Mouse (Mus musculus) liver, embryonic 12.5 days (tissue): ENCODE measurements around the gene Derl2. TPM values are rescaled to one million over a fixed set of nuclear protein-coding genes. Genes with fewer than 3 reads are reported as not detected.

Experiments used
- ATAC-seq: fragments of 200-750 bp; cut with Nextera tagmentation; 2 replicates; pipeline ENCODE4 v1.8.0; 2017; ENCODE audit warnings: moderate number of reproducible peaks, mild to moderate bottlenecking, moderate library complexity
- H3K27ac ChIP-seq: fragments of 300-500 bp; sonication (generic); 2 replicates; pipeline ENCODE4 v1.5.1; 2016; ENCODE audit warnings: mild to moderate bottlenecking
- H3K27me3 ChIP-seq: fragments of 300-500 bp; sonication (generic); replicated peaks from 2 replicates; pipeline ENCODE4 v1.6.1; 2016; ENCODE audit warnings: mild to moderate bottlenecking, moderate library complexity
- H3K36me3 ChIP-seq: fragments of 300-500 bp; sonication (generic); 2 replicates; pipeline ENCODE4 v1.6.1; 2016; ENCODE audit warnings: mild to moderate bottlenecking, moderate library complexity
- H3K4me1 ChIP-seq: fragments of 300-500 bp; sonication (generic); 2 replicates; pipeline ENCODE4 v1.6.1; 2016
- H3K4me2 ChIP-seq: fragments of 300-500 bp; sonication (generic); 2 replicates; pipeline ENCODE4 v1.6.1; 2016; ENCODE audit warnings: mild to moderate bottlenecking, moderate library complexity
- H3K4me3 ChIP-seq: fragments of 300-500 bp; sonication (generic); 2 replicates; pipeline ENCODE4 v1.5.1; 2016; ENCODE audit warnings: mild to moderate bottlenecking, moderate library complexity
- H3K9ac ChIP-seq: fragments of 300-500 bp; sonication (generic); 2 replicates; pipeline ENCODE4 v1.6.1; 2016; ENCODE audit warnings: mild to moderate bottlenecking, moderate library complexity
- H3K9me3 ChIP-seq: fragments of 300-500 bp; sonication (generic); replicated peaks from 2 replicates; pipeline ENCODE4 v1.6.1; 2016; ENCODE audit warnings: mild to moderate bottlenecking, moderate library complexity
- WGBS: fragments of 180-500 bp; shearing (Covaris S2); methylation state at CpG from one replicate; pipeline ENCODE4 v1.1.7; 2016; ENCODE audit not compliant: insufficient replicate concordance; 5-methylcytosine and 5-hydroxymethylcytosine counted together
- polyA plus RNA-seq: library from polyadenylated mRNA; unstranded; fragments of >200 nt; fragmentation: Nextera tagmentation; extraction: Ambion mirVana; gene quantifications from 2 replicates; pipeline ENCODE4 v1.2.1, GENCODE M21; 2016

Derl2 gene
- polyA plus RNA-seq, result 34.8 and 41.4 TPM in 2 replicates

GRCm38 (mm10) chr11:71019201-71020068, at the start of gene Derl2, which contains the start of gene Mis12:
TSS of gene Derl2 (minus strand) at chr11:71019841.
TSS of gene Mis12 (plus strand) at chr11:71019611.
- H3K36me3 ChIP-seq, result peaks cover 42% of the 10 kb centered on the region
- peaks cover 54% of the 10 kb centered on the region for H3K4me1 ChIP-seq
- under 1% methylated on average over 71 of the region's 71 CpGs for WGBS
- H3K4me3 ChIP-seq, result peak within 1 kb of the TSS; percentile 83
- ATAC-seq, result peak; percentile 98
- no peaks in the 10 kb centered on the region for H3K9me3 ChIP-seq
- peak within 1 kb of the TSS; percentile 92 for H3K4me2 ChIP-seq
- peak within 1 kb of the TSS; percentile 93 for H3K27ac ChIP-seq
- H3K9ac ChIP-seq, result peak within 1 kb of the TSS; percentile 84
- H3K27me3 ChIP-seq, result no peaks in the 10 kb centered on the region

- ATAC-seq, result no peak
- H3K36me3 ChIP-seq, result no peaks in the 10 kb centered on the region
- no peak overlapping the region for H3K4me3 ChIP-seq
- H3K9ac ChIP-seq, result no peak overlapping the region
- no peaks in the 10 kb centered on the region for H3K4me1 ChIP-seq
- no peaks in the 10 kb centered on the region for H3K27me3 ChIP-seq
- WGBS, result 3% methylated on average over 1 of the region's 1 CpGs
- no peak overlapping the region for H3K4me2 ChIP-seq
- no peaks in the 10 kb centered on the region for H3K9me3 ChIP-seq
- no peak overlapping the region for H3K27ac ChIP-seq
Observed at GRCm38 (mm10) chr11:71052554-71052953, 32.9 kb upstream of the Derl2 start.

DNA sequence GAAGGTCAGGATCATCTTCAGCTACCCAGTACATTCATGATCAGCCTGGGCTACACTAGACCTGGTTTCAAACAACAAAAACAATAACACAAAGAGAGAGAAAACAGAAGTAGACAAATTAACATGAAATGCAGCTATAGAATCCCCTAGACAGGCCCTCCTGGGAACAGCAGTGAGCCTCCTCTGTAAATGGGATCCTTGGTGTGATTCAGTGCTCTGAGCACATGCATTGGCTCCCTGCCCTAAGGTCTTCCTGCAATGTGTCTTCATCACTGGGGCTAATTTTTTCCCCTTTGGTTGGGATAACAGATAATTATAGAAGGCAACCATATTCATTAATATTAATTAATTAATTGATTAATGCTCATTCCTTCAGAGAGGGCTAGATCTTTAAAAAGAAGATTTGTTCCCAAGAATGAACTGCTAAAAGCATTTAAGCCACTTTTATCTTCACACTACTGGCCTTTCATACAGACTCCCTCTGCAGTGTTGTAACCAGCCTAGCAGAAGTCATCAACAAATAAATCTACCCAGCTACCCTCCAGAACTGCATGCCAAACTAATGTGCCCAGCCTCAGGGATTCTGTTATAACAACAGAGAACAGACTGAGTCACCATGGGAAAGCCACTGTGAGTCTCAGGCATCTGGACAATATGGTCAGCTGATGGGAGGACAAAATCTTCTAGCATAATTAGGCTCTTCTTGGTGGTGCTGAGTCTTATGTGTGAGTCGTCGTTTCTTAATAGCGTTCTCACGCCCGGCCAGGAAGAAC, 20.1 kb upstream of the Derl2 start:
- no peak for ATAC-seq
- Histone ChIP-seq H3K4me1 (no peaks in the 10 kb centered on the region), H3K4me2 (no peak overlapping the region), H3K4me3 (no peak overlapping the region), H3K36me3 (no peaks in the 10 kb centered on the region), H3K9ac (no peak overlapping the region), H3K27me3 (no peaks in the 10 kb centered on the region; the same call in 1 of the 2 replicates), H3K9me3 (no peaks in the 10 kb centered on the region), H3K27ac (no peak overlapping the region)
- 98% methylated on average over 5 of the region's 5 CpGs for WGBS

GRCm38 (mm10) chr11:71033163-71033761, 13.6 kb upstream of the Derl2 start, which contains the start of gene 6330403K07Rik:
TSS of gene 6330403K07Rik (minus strand) at chr11:71033513.
- peak within 1 kb of the TSS; percentile 31; the same call in 1 of the 2 replicates for H3K9ac ChIP-seq
- peaks cover 16% of the 10 kb centered on the region for H3K4me1 ChIP-seq
- 2% methylated on average over 30 of the region's 31 CpGs for WGBS
- H3K4me3 ChIP-seq, result peak within 1 kb of the TSS; percentile 45
- peak; percentile 76 for ATAC-seq
- peak within 1 kb of the TSS; percentile 62 for H3K4me2 ChIP-seq
- H3K27ac ChIP-seq, result no peak within 1 kb of the TSS
- peaks cover 27% of the 10 kb centered on the region for H3K27me3 ChIP-seq
- H3K9me3 ChIP-seq, result no peaks in the 10 kb centered on the region
- peaks cover 5% of the 10 kb centered on the region for H3K36me3 ChIP-seq

DNA sequence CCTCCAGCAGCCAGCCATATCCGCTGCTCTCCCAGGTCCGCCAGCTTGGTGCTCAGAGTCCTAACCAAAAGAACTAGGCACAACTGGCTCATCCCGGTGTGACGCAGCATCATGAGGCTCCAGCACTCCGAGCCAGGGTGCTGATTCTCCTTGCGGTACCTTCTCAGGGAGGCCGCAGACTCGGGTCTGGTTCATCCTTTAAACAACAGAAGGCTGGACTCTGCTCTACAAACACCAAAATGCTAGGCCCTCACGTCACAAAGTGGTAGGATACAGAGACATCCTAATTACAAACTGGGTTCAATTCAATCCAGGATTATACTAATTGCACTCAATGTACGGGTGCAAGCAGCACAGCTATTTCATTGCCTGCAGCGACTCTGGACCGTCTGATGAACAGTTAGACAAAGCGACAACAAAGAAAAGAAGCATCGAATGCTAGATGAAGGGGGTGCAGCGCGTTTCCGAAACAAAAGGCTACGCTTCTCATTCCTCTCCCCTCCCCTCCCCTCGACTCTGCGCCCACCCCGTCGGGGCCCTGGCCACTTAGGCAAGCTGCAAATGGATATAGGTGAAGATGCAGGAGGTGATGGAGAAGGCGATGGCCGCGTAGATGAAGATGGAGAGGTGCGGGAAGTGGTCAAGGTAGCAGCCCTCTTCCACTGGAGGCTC, 13.0 kb upstream of the Derl2 start:
- peaks cover 11% of the 10 kb centered on the region for H3K36me3 ChIP-seq
- H3K9me3 ChIP-seq, result no peaks in the 10 kb centered on the region
- 18% methylated on average over 26 of the region's 26 CpGs for WGBS
- ATAC-seq, result no peak
- peak overlapping the region; percentile 62 for H3K4me2 ChIP-seq
- peaks cover 27% of the 10 kb centered on the region for H3K27me3 ChIP-seq
- H3K9ac ChIP-seq, result peak overlapping the region; percentile 31; the same call in 1 of the 2 replicates
- H3K27ac ChIP-seq, result no peak overlapping the region
- H3K4me3 ChIP-seq, result peak overlapping the region; percentile 45
- peaks cover 16% of the 10 kb centered on the region for H3K4me1 ChIP-seq

- H3K27me3 ChIP-seq, result peaks cover 27% of the 10 kb centered on the region
- H3K4me1 ChIP-seq, result peaks cover 16% of the 10 kb centered on the region
- peaks cover 16% of the 10 kb centered on the region for H3K36me3 ChIP-seq
- no peak overlapping the region for H3K27ac ChIP-seq
- ATAC-seq, result no peak
- H3K9ac ChIP-seq, result no peak overlapping the region
- 56% methylated on average over 7 of the region's 7 CpGs for WGBS
- H3K4me2 ChIP-seq, result peak overlapping the region; percentile 62; the same call in 1 of the 2 replicates
- peak overlapping the region; percentile 45 for H3K4me3 ChIP-seq
- no peaks in the 10 kb centered on the region for H3K9me3 ChIP-seq
Observed at GRCm38 (mm10) chr11:71032070-71032469, 12.4 kb upstream of the Derl2 start.

- Histone ChIP-seq H3K36me3 (peaks cover 42% of the 10 kb centered on the region), H3K4me2 (no peak overlapping the region), H3K4me3 (no peak overlapping the region), H3K9me3 (no peaks in the 10 kb centered on the region), H3K27me3 (peaks cover 27% of the 10 kb centered on the region), H3K9ac (no peak overlapping the region), H3K27ac (no peak overlapping the region), H3K4me1 (peaks cover 16% of the 10 kb centered on the region)
- WGBS, result 66% methylated on average over 3 of the region's 3 CpGs
- no peak for ATAC-seq
Observed at GRCm38 (mm10) chr11:71029403-71030118, 9.9 kb upstream of the Derl2 start.

- 76% methylated on average over 3 of the region's 3 CpGs for WGBS
- peaks cover 21% of the 10 kb centered on the region for H3K27me3 ChIP-seq
- H3K4me2 ChIP-seq, result no peak overlapping the region
- H3K36me3 ChIP-seq, result peaks cover 53% of the 10 kb centered on the region
- H3K27ac ChIP-seq, result no peak overlapping the region
- H3K9ac ChIP-seq, result no peak overlapping the region
- no peak overlapping the region for H3K4me3 ChIP-seq
- H3K9me3 ChIP-seq, result no peaks in the 10 kb centered on the region
- ATAC-seq, result no peak
- H3K4me1 ChIP-seq, result peaks cover 15% of the 10 kb centered on the region
Observed at GRCm38 (mm10) chr11:71028280-71028679, 8.6 kb upstream of the Derl2 start.

GRCm38 (mm10) chr11:71018416-71019200, 1.0 kb downstream of the Derl2 start:
- 5% methylated on average over 28 of the region's 28 CpGs for WGBS
- Histone ChIP-seq H3K27me3 (no peaks in the 10 kb centered on the region), H3K36me3 (peaks cover 42% of the 10 kb centered on the region), H3K4me3 (peak overlapping the region; percentile 83), H3K4me2 (peak overlapping the region; percentile 70), H3K9me3 (no peaks in the 10 kb centered on the region), H3K4me1 (peaks cover 54% of the 10 kb centered on the region), H3K27ac (peak overlapping the region; percentile 77), H3K9ac (peak overlapping the region; percentile 84)
- peak; percentile 14 for ATAC-seq

DNA sequence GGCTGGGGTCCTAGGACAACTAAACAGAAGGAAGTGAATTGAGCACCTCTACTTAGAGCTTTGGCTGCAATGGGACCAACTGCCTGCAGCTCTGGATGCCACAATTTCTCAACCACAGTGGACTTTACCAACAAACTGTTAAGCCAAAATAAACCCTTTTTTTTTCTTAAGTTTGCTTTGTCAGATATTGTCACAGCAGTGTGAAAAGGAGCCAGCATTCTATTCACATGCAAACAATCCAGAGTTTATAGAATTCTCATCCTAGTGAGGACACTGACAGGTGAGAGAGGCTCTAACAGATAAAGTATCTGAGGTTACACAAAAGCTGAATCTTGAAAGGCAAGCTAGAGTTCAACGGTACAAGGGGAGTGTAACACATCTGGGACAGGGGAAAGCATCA, 2.6 kb downstream of the Derl2 start:
- H3K9me3 ChIP-seq, result no peaks in the 10 kb centered on the region
- peaks cover 39% of the 10 kb centered on the region for H3K36me3 ChIP-seq
- peaks cover 40% of the 10 kb centered on the region for H3K4me1 ChIP-seq
- H3K9ac ChIP-seq, result peak overlapping the region; percentile 15; the same call in 1 of the 2 replicates
- H3K27me3 ChIP-seq, result no peaks in the 10 kb centered on the region
- H3K27ac ChIP-seq, result no peak overlapping the region
- ATAC-seq, result no peak
- 74% methylated on average over 1 of the region's 1 CpGs for WGBS
- H3K4me2 ChIP-seq, result no peak overlapping the region
- H3K4me3 ChIP-seq, result no peak overlapping the region
